Mouse (Mus musculus) lung, embryonic 14.5 days (tissue): Measurements from ENCODE around the gene Ankrd63. TPM values are rescaled to one million over a fixed set of nuclear protein-coding genes. Genes with fewer than 3 reads are reported as not detected.

Experiments used
- ATAC-seq: fragments of 200-750 bp; cut with Nextera tagmentation; 2 replicates; pipeline ENCODE4 v1.8.0; 2017; ENCODE audit warnings: mild to moderate bottlenecking, moderate TSS enrichment, moderate library complexity; ENCODE audit not compliant: insufficient read depth
- DNase-seq: peaks from one replicate; pipeline ENCODE4 v3.0.0-alpha.2; 2015
- H3K27ac ChIP-seq: fragments of 300-500 bp; sonication (generic); 2 replicates; pipeline ENCODE4 v1.5.1; 2014; ENCODE audit warnings: low read depth, mild to moderate bottlenecking, moderate library complexity
- H3K27me3 ChIP-seq: fragments of 300-500 bp; sonication (generic); 2 replicates; pipeline ENCODE4 v1.6.1; 2014; ENCODE audit warnings: low read length, control low read depth; ENCODE audit not compliant: insufficient read depth
- H3K36me3 ChIP-seq: fragments of 300-500 bp; sonication (generic); 2 replicates; pipeline ENCODE4 v1.6.1; 2014; ENCODE audit warnings: control low read depth; ENCODE audit not compliant: insufficient read depth
- H3K4me1 ChIP-seq: fragments of 300-500 bp; sonication (generic); 2 replicates; pipeline ENCODE4 v1.6.1; 2014; ENCODE audit warnings: antibody characterized with exemption, control low read depth; ENCODE audit not compliant: insufficient read depth
- H3K4me2 ChIP-seq: fragments of 300-500 bp; sonication (generic); 2 replicates; pipeline ENCODE4 v1.6.1; 2014; ENCODE audit warnings: mild to moderate bottlenecking
- H3K4me3 ChIP-seq: fragments of 300-500 bp; sonication (generic); 2 replicates; pipeline ENCODE4 v1.5.1; 2014; ENCODE audit warnings: low read depth, low read length
- H3K9ac ChIP-seq: fragments of 300-500 bp; sonication (generic); 2 replicates; pipeline ENCODE4 v1.6.1; 2014
- H3K9me3 ChIP-seq: fragments of 300-500 bp; sonication (generic); 2 replicates; pipeline ENCODE4 v1.6.1; 2016; ENCODE audit warnings: low read depth, low read length, control low read depth
- CTCF ChIP-seq: IDR thresholded peaks from 2 replicates; pipeline ENCODE4 v1.5.1; 2016; ENCODE audit warnings: antibody characterized with exemption, low read depth
- WGBS: fragments of 180-500 bp; shearing (Covaris S2); extraction: QIAGEN DNeasy Blood & Tissue Kit; methylation state at CpG from one replicate; pipeline ENCODE4 v1.1.7; 2014; 5-methylcytosine and 5-hydroxymethylcytosine counted together
- polyA plus RNA-seq: library from polyadenylated mRNA; unstranded; fragments of >200 nt; fragmentation: Nextera tagmentation; extraction: Ambion mirVana; gene quantifications from 2 replicates; pipeline ENCODE4 v1.2.1, GENCODE M21; 2014

The Ankrd63 gene
- polyA plus RNA-seq, 1 experiment from 2014 or later = not detected

GRCm38 (mm10) chr2:118677817-118678216 is 25.9 kb downstream of the Ankrd63 start:
- H3K9ac ChIP-seq = peak overlapping the region; percentile 48
- H3K4me2 ChIP-seq = peak overlapping the region; percentile 92
- H3K9me3 ChIP-seq = no peaks in the 10 kb centered on the region
- TF ChIP-seq CTCF = no peak
- ATAC-seq = peak; percentile 33; the same call in 1 of the 2 replicates
- H3K27ac ChIP-seq = no peak overlapping the region
- WGBS = 5% methylated on average over 4 of the region's 4 CpGs
- H3K4me1 ChIP-seq = 0 out of 2 replicates have a peak, but pooled peaks cover 7% of the 10 kb centered on the region
- no peaks in the 10 kb centered on the region for H3K36me3 ChIP-seq
- peak overlapping the region; percentile 49 for H3K4me3 ChIP-seq
- DNase-seq = peak; percentile 33
- peaks cover 57% of the 10 kb centered on the region for H3K27me3 ChIP-seq

GRCm38 (mm10) chr2:118676839-118677741 is 26.7 kb downstream of the Ankrd63 start:
- Histone ChIP-seq H3K27me3 (peaks cover 57% of the 10 kb centered on the region), H3K4me1 (0 out of 2 replicates have a peak, but pooled peaks cover 7% of the 10 kb centered on the region), H3K4me3 (peak overlapping the region; percentile 49), H3K36me3 (no peaks in the 10 kb centered on the region), H3K27ac (no peak overlapping the region), H3K9ac (peak overlapping the region; percentile 48), H3K4me2 (peak overlapping the region; percentile 92), H3K9me3 (no peaks in the 10 kb centered on the region)
- TF ChIP-seq CTCF = no peak
- under 1% methylated on average over 89 of the region's 89 CpGs for WGBS
- DNase-seq = peak; percentile 67
- ATAC-seq = peak; percentile 48

GRCm38 (mm10) chr2:118674500-118674899 is 29.3 kb downstream of the Ankrd63 start:
- no peaks in the 10 kb centered on the region for H3K36me3 ChIP-seq
- H3K4me1 ChIP-seq = 0 out of 2 replicates have a peak, but pooled peaks cover 7% of the 10 kb centered on the region
- H3K27me3 ChIP-seq = peaks cover 57% of the 10 kb centered on the region
- H3K27ac ChIP-seq = no peak overlapping the region
- no peaks in the 10 kb centered on the region for H3K9me3 ChIP-seq
- no peak for TF ChIP-seq CTCF
- WGBS = 12% methylated on average over 7 of the region's 7 CpGs
- DNase-seq = no peak
- H3K9ac ChIP-seq = no peak overlapping the region
- ATAC-seq = no peak
- H3K4me3 ChIP-seq = no peak overlapping the region
- no peak overlapping the region for H3K4me2 ChIP-seq

- Histone ChIP-seq H3K4me2 (no peak overlapping the region), H3K4me1 (0 out of 2 replicates have a peak, but pooled peaks cover 7% of the 10 kb centered on the region), H3K9me3 (no peaks in the 10 kb centered on the region), H3K36me3 (no peaks in the 10 kb centered on the region), H3K27ac (no peak overlapping the region), H3K4me3 (no peak overlapping the region), H3K27me3 (peaks cover 54% of the 10 kb centered on the region), H3K9ac (no peak overlapping the region)
- DNase-seq (no peak), ATAC-seq (no peak)
- TF ChIP-seq CTCF = no peak
- 25% methylated on average over 15 of the region's 15 CpGs for WGBS
Measured at GRCm38 (mm10) chr2:118673686-118674465, 29.9 kb downstream of the Ankrd63 start.

GRCm38 (mm10) chr2:118671728-118672127 is 32.0 kb downstream of the Ankrd63 start:
- DNase-seq (no peak), ATAC-seq (no peak)
- H3K9ac ChIP-seq = no peak overlapping the region
- no peaks in the 10 kb centered on the region for H3K4me1 ChIP-seq
- H3K27ac ChIP-seq = no peak overlapping the region
- WGBS = 47% methylated on average over 1 of the region's 1 CpGs
- no peak overlapping the region for H3K4me2 ChIP-seq
- H3K4me3 ChIP-seq = no peak overlapping the region
- no peaks in the 10 kb centered on the region for H3K9me3 ChIP-seq
- H3K27me3 ChIP-seq = peaks cover 34% of the 10 kb centered on the region
- H3K36me3 ChIP-seq = no peaks in the 10 kb centered on the region
- TF ChIP-seq CTCF = no peak

GRCm38 (mm10) chr2:118669785-118670184 is 34.0 kb downstream of the Ankrd63 start:
- no peaks in the 10 kb centered on the region for H3K36me3 ChIP-seq
- 24% methylated on average over 2 of the region's 2 CpGs for WGBS
- H3K27ac ChIP-seq = no peak overlapping the region
- H3K4me1 ChIP-seq = no peaks in the 10 kb centered on the region
- H3K27me3 ChIP-seq = peaks cover 17% of the 10 kb centered on the region; the same call in 1 of the 2 replicates
- TF ChIP-seq CTCF = no peak
- DNase-seq (no peak), ATAC-seq (no peak)
- H3K4me2 ChIP-seq = no peak overlapping the region
- H3K9ac ChIP-seq = no peak overlapping the region
- no peak overlapping the region for H3K4me3 ChIP-seq
- no peaks in the 10 kb centered on the region for H3K9me3 ChIP-seq

GRCm38 (mm10) chr2:118669245-118669644 is 34.5 kb downstream of the Ankrd63 start:
- Histone ChIP-seq H3K4me2 (no peak overlapping the region), H3K27ac (no peak overlapping the region), H3K9me3 (no peaks in the 10 kb centered on the region), H3K36me3 (no peaks in the 10 kb centered on the region), H3K9ac (no peak overlapping the region), H3K4me1 (no peaks in the 10 kb centered on the region), H3K4me3 (no peak overlapping the region), H3K27me3 (peaks cover 12% of the 10 kb centered on the region; the same call in 1 of the 2 replicates)
- no peak for ATAC-seq
- 46% methylated on average over 6 of the region's 6 CpGs for WGBS
- TF ChIP-seq CTCF = no peak
- no peak for DNase-seq
